10 mouse cellular contexts compared by ENCODE assay signal in genomic region chr4:44709740-44710700, GRCm38 (mm10). TPM values are rescaled to one million over a fixed set of nuclear protein-coding genes. Genes with fewer than 3 reads are reported as not detected.
A peak's percentile ranks its signal among the peaks of the same experiment; 100 is the strongest.
DNase-seq lines count a peak whose midpoint lies in the region; ATAC-seq and TF ChIP-seq lines count a peak whose summit lies in the region.
"Had no signal": no experiment of that assay in that cellular context is flagged by ENCODE, and none has a peak within 500 bp of the region (broad histone marks: within the 10 kb centered on the region; RNA-seq: fewer than 3 reads in every experiment).

TSS of gene Pax5 (minus strand) at chr4:44710487.

- ATAC-seq in hindbrain, embryonic 11.5 days (ENCODE audit: low FRiP score): no peak
- no peak for ATAC-seq in hindbrain, postnatal 0 days
- ATAC-seq in limb, embryonic 14.5 days (ENCODE audit: low FRiP score, low read depth): no peak

- no peaks in the 10 kb centered on the region for H3K36me3 ChIP-seq in hindbrain, embryonic 11.5 days (ENCODE audit: control insufficient read depth, insufficient read depth, low read length)
- no peaks in the 10 kb centered on the region for H3K36me3 ChIP-seq in hindbrain, postnatal 0 days (ENCODE audit: insufficient read depth, low read length)
- peaks cover 0 to 8% of the 10 kb centered on the region in 2 experiments for H3K36me3 ChIP-seq in CH12.LX (replicated peaks in 1 of 2; ENCODE audit: control insufficient read depth in 1 of 2, insufficient read depth in 1 of 2, low read length in 1 of 2)
- no peaks in the 10 kb centered on the region for H3K36me3 ChIP-seq in limb, embryonic 14.5 days (ENCODE audit: control insufficient read depth, insufficient read depth, low read length)

- no peak for TF ChIP-seq RAD21 in CH12.LX (IDR thresholded peaks at IDR 0.05; ENCODE audit: low read depth, low read length)

- dilution Hi-C loops in CH12.LX (cut with MboI; ENCODE audit: extremely low pct_ligation_motif_present, extremely low pct_unique_long_range_greater_than_20kb, low sequenced_read_pairs): no loop called here

- WGBS in hindbrain, embryonic 11.5 days: 24% methylated on average over 16 of the region's 16 CpGs
- 28% methylated on average over 16 of the region's 16 CpGs for WGBS in hindbrain, postnatal 0 days
- 36% methylated on average over 16 of the region's 16 CpGs for WGBS in bone marrow, adult 2 months
- WGBS in limb, embryonic 14.5 days: 29% methylated on average over 16 of the region's 16 CpGs

- in situ Hi-C loops in CH12.LX (cut with MboI; ENCODE audit: low pct_ligation_motif_present, low pct_unique_long_range_greater_than_20kb, low sequenced_read_pairs): no loop called here

- no peak within 1 kb of the TSS for H3K9ac ChIP-seq in hindbrain, embryonic 11.5 days (ENCODE audit: low read depth, low read length)
- H3K9ac ChIP-seq in hindbrain, postnatal 0 days (replicated peaks; ENCODE audit: low read length): no peak within 1 kb of the TSS
- H3K9ac ChIP-seq in CH12.LX (ENCODE audit: insufficient read depth, low read depth): peak within 1 kb of the TSS; percentile 90
- H3K9ac ChIP-seq in limb, embryonic 14.5 days (ENCODE audit: low read depth, low read length, severe bottlenecking): no peak within 1 kb of the TSS
- H3K9ac ChIP-seq: lung, embryonic 14.5 days had no signal

- H3K79me2 ChIP-seq in CH12.LX (replicated peaks; ENCODE audit: control insufficient read depth, extremely low read depth, insufficient read depth, poor library complexity, severe bottlenecking): peaks cover 50% of the 10 kb centered on the region

- H3K4me1 ChIP-seq in hindbrain, embryonic 11.5 days (replicated peaks; ENCODE audit: control insufficient read depth, insufficient read depth, low read length): peaks cover 6% of the 10 kb centered on the region; the same call in 1 of the 2 replicates
- no peaks in the 10 kb centered on the region for H3K4me1 ChIP-seq in hindbrain, postnatal 0 days (ENCODE audit: insufficient read depth, low read length)
- H3K4me1 ChIP-seq in CH12.LX (ENCODE audit: control insufficient read depth in 1 of 2, insufficient read depth in 2 of 2): peaks cover 5 to 7% of the 10 kb centered on the region in 2 experiments; a peak in 3 of 4 replicates
- no peaks in the 10 kb centered on the region; the same call in 1 of the 2 replicates for H3K4me1 ChIP-seq in bone marrow, adult 2 months (ENCODE audit: control insufficient read depth, insufficient read depth, low read length)
- H3K4me1 ChIP-seq in limb, embryonic 14.5 days (ENCODE audit: control insufficient read depth, insufficient read depth, low read length): peaks cover 6% of the 10 kb centered on the region; the same call in 1 of the 2 replicates

- peak within 1 kb of the TSS; percentile 38 for H3K4me2 ChIP-seq in hindbrain, embryonic 11.5 days (replicated peaks; ENCODE audit: low read depth, low read length)
- no peak within 1 kb of the TSS for H3K4me2 ChIP-seq in hindbrain, postnatal 0 days (ENCODE audit: low read depth, low read length)
- H3K4me2 ChIP-seq in CH12.LX (ENCODE audit: insufficient read depth, low read depth, poor library complexity, severe bottlenecking): peak within 1 kb of the TSS; percentile 95
- no peak within 1 kb of the TSS for H3K4me2 ChIP-seq in limb, embryonic 14.5 days (replicated peaks; ENCODE audit: low read depth, low read length, severe bottlenecking)

- TF ChIP-seq POLR2A in CH12.LX (IDR thresholded peaks at IDR 0.05; ENCODE audit: low read depth, low read length): no peak
- no peak for TF ChIP-seq POLR2A in bone marrow, adult 2 months (IDR thresholded peaks at IDR 0.05; ENCODE audit: borderline replicate concordance, control insufficient read depth, low read depth, low read length)
- no peak for TF ChIP-seq POLR2A in limb, embryonic 14.5 days (IDR thresholded peaks at IDR 0.05; ENCODE audit: borderline replicate concordance, extremely low read depth, insufficient read depth, insufficient read length)

- H3K27ac ChIP-seq in hindbrain, embryonic 11.5 days (ENCODE audit: low read depth, low read length): no peak within 1 kb of the TSS
- no peak within 1 kb of the TSS for H3K27ac ChIP-seq in hindbrain, postnatal 0 days
- peak within 1 kb of the TSS; percentile 90 for H3K27ac ChIP-seq in CH12.LX (ENCODE audit: insufficient read depth, low read depth)
- H3K27ac ChIP-seq in bone marrow, adult 2 months (ENCODE audit: control insufficient read depth, insufficient read depth, low read depth, low read length, poor library complexity): peak within 1 kb of the TSS; percentile 97
- no peak within 1 kb of the TSS for H3K27ac ChIP-seq in limb, embryonic 14.5 days (replicated peaks; ENCODE audit: low read depth, low read length)

- TF ChIP-seq CTCF in hindbrain, postnatal 0 days (IDR thresholded peaks at IDR 0.05; ENCODE audit: low read depth): no peak
- TF ChIP-seq CTCF in CH12.LX (conservative IDR thresholded peaks at IDR 0.05 in 1 of 2, IDR thresholded peaks at IDR 0.05 in 1 of 2; ENCODE audit: low read depth in 2 of 2, low read length in 2 of 2): no peak
- TF ChIP-seq CTCF in bone marrow, adult 2 months (IDR thresholded peaks at IDR 0.05; ENCODE audit: control insufficient read depth, insufficient read depth, low read length): no peak

- peaks cover 81% of the 10 kb centered on the region for H3K27me3 ChIP-seq in hindbrain, embryonic 11.5 days (ENCODE audit: control insufficient read depth, insufficient read depth, low read length)
- peaks cover 71% of the 10 kb centered on the region for H3K27me3 ChIP-seq in hindbrain, postnatal 0 days (ENCODE audit: insufficient read depth, low read length)
- H3K27me3 ChIP-seq in CH12.LX (replicated peaks): no peaks in the 10 kb centered on the region
- H3K27me3 ChIP-seq in limb, embryonic 14.5 days (ENCODE audit: control insufficient read depth, insufficient read depth, low read length): peaks cover 99% of the 10 kb centered on the region

- DNase-seq in hindbrain, embryonic 11.5 days (ENCODE audit: low spot score): peak; percentile 32
- DNase-seq in hindbrain, postnatal 0 days (ENCODE audit: low spot score): no peak
- DNase-seq in CH12.LX (ENCODE audit: extremely low read depth): no peak
- no peak for DNase-seq in limb, embryonic 14.5 days (ENCODE audit: low spot score)
- DNase-seq in adrenal gland, adult 8-10 months: no peak
- DNase-seq in spleen, postnatal 14 days (ENCODE audit: low spot score in 2 of 2): no peak
- DNase-seq: lung, embryonic 14.5 days; right cerebral cortex, postnatal 25 days had no signal

- no peak within 1 kb of the TSS for H3K4me3 ChIP-seq in hindbrain, embryonic 11.5 days (ENCODE audit: low read depth, low read length)
- no peak within 1 kb of the TSS for H3K4me3 ChIP-seq in hindbrain, postnatal 0 days (ENCODE audit: low read length)
- H3K4me3 ChIP-seq in CH12.LX (replicated peaks in 1 of 3; ENCODE audit: low read depth in 2 of 3, low read length in 2 of 3, poor library complexity in 1 of 3): peak within 1 kb of the TSS; percentile 58 to 93 (median 66)
- H3K4me3 ChIP-seq in bone marrow, adult 2 months (replicated peaks; ENCODE audit: control insufficient read depth, low read depth, low read length): peak within 1 kb of the TSS; percentile 57
- H3K4me3 ChIP-seq in limb, embryonic 14.5 days (replicated peaks; ENCODE audit: low read length): 0 out of 2 replicates have a peak within 1 kb of the TSS, but pooled peaks have one; percentile 5

- no peak for TF ChIP-seq EP300 in CH12.LX (IDR thresholded peaks at IDR 0.05; ENCODE audit: low read length)

- H3K9me3 ChIP-seq in hindbrain, embryonic 11.5 days (ENCODE audit: control insufficient read depth, low read length): no peaks in the 10 kb centered on the region
- H3K9me3 ChIP-seq in hindbrain, postnatal 0 days (ENCODE audit: low read length): no peaks in the 10 kb centered on the region
- H3K9me3 ChIP-seq in CH12.LX (replicated peaks; ENCODE audit: low read length): peaks cover 25% of the 10 kb centered on the region
- H3K9me3 ChIP-seq in limb, embryonic 14.5 days (ENCODE audit: control insufficient read depth, low read length): no peaks in the 10 kb centered on the region

TF ChIP-seq in CH12.LX, 34 proteins besides CTCF, POLR2A, EP300 and RAD21 (continues in another document):
- 0 out of 2 replicates have a peak, but pooled peaks have one; percentile 24 for TF ChIP-seq HCFC1 (IDR thresholded peaks at IDR 0.05; ENCODE audit: low read depth, low read length)
- peak; percentile 95 for TF ChIP-seq CHD1 (IDR thresholded peaks at IDR 0.05; ENCODE audit: low read depth, low read length)
- peak; percentile 55; the same call in 1 of the 2 replicates for TF ChIP-seq MYC (IDR thresholded peaks at IDR 0.05; ENCODE audit: low read depth, low read length)
- 0 out of 2 replicates have a peak, but pooled peaks have one; percentile 4 for TF ChIP-seq TBP (conservative IDR thresholded peaks at IDR 0.05; ENCODE audit: low read depth, low read length)
- peak; percentile 49; the same call in 1 of the 2 replicates for TF ChIP-seq MAX (IDR thresholded peaks at IDR 0.05; ENCODE audit: low read length)
- TF ChIP-seq MXI1 (IDR thresholded peaks at IDR 0.05; ENCODE audit: low read depth, low read length): peak; percentile 63
- no peak for TF ChIP-seq KAT2A (IDR thresholded peaks at IDR 0.05; ENCODE audit: insufficient replicate concordance, low read length)
- peak; percentile 66 for TF ChIP-seq ZNF384 (IDR thresholded peaks at IDR 0.05; ENCODE audit: low read depth, low read length)
- no peak for TF ChIP-seq E2F4 (IDR thresholded peaks at IDR 0.05; ENCODE audit: insufficient replicate concordance, low read depth, low read length)
- 0 out of 2 replicates have a peak, but pooled peaks have one; percentile 19 for TF ChIP-seq POLR2AphosphoS2 (IDR thresholded peaks at IDR 0.05; ENCODE audit: low read depth, low read length)
- TF ChIP-seq USF2 (conservative IDR thresholded peaks at IDR 0.05; ENCODE audit: low read depth, low read length): no peak
- no peak for TF ChIP-seq ZMIZ1 (IDR thresholded peaks at IDR 0.05; ENCODE audit: low read depth, low read length)
- TF ChIP-seq SIN3A (IDR thresholded peaks at IDR 0.05; ENCODE audit: low read length): peak; percentile 72
- no peak for TF ChIP-seq JUND (conservative IDR thresholded peaks at IDR 0.05; ENCODE audit: low read depth, low read length)

RNA-seq across cellular contexts. Expression of gene Pax5, which starts in this region (rescaled TPM):
- polyA plus RNA-seq in hindbrain, embryonic 11.5 days (2014; fragmentation: Nextera tagmentation; extraction: Ambion mirVana): 3.3 and 4.8 TPM in 2 replicates
- 10.0 and 14.4 TPM in 2 replicates for total RNA-seq in hindbrain, postnatal 0 days (2014; rRNA removed)
- polyA plus RNA-seq in hindbrain, postnatal 0 days (2015; fragmentation: Nextera tagmentation; extraction: Ambion mirVana): 0.61 and 0.81 TPM in 2 replicates
- total RNA-seq in CH12.LX (2012; rRNA removed): 19.3 and 21.8 TPM in 2 replicates
- 12.7 and 13.5 TPM in 2 replicates for total RNA-seq in CH12.LX (2014; rRNA removed)
- 47.4 and 57.4 TPM in 2 replicates for polyA plus RNA-seq in CH12.LX (2012; ENCODE audit: insufficient read length, low read depth)
- polyA plus RNA-seq in bone marrow, adult 2 months (2011; ENCODE audit: insufficient read depth, insufficient read length, low replicate concordance, missing spikeins): 18.0 and 35.6 TPM in 2 replicates
- 0.05 and 0.13 TPM in 2 replicates for polyA plus RNA-seq in limb, embryonic 14.5 days (2012; rRNA removed)
- not detected in 2 replicates for polyA plus RNA-seq in limb, embryonic 14.5 days (2014; fragmentation: Nextera tagmentation; extraction: Ambion mirVana)
- total RNA-seq in adrenal gland, adult 8-10 months (2022): 1 to 10 TPM in 2 of 4 experiments, under 1 TPM in 2; 0.17 to 1.8 (median 0.79) TPM
- polyA plus RNA-seq: heart, embryonic 14.5 days; lung, embryonic 14.5 days had no signal

Comparison
In these comparisons a context has a peak if more than half of its experiments do, and no peak if none do; other contexts are left out.
1. H3K4me2 ChIP-seq: peak in hindbrain, embryonic 11.5 days (single experiment) and CH12.LX (single experiment); none in hindbrain, postnatal 0 days (single experiment) and limb, embryonic 14.5 days (single experiment).
2. H3K27ac ChIP-seq: peak in CH12.LX (single experiment) and bone marrow, adult 2 months (single experiment); none in hindbrain, embryonic 11.5 days (single experiment), hindbrain, postnatal 0 days (single experiment) and limb, embryonic 14.5 days (single experiment).
3. H3K4me3 ChIP-seq: peak in CH12.LX (3 of 3), bone marrow, adult 2 months (single experiment) and limb, embryonic 14.5 days (single experiment); none in hindbrain, embryonic 11.5 days (single experiment) and hindbrain, postnatal 0 days (single experiment).